Mouse (Mus musculus) intestine, embryonic 15.5 days (tissue): Measurements from ENCODE around the gene Spin2-ps6. TPM values are rescaled to one million over a fixed set of nuclear protein-coding genes. Genes with fewer than 3 reads are reported as not detected.
"Not testable (repeated sequence)": the region's sequence is repeated elsewhere in the genome, so short reads cannot be mapped to it uniquely, and the experiment has no call there.

Experiments
- ATAC-seq: fragments of 200-750 bp; cut with Nextera tagmentation; 2 replicates; pipeline ENCODE4 v1.8.0; 2017; ENCODE audit warnings: moderate TSS enrichment, moderate library complexity
- H3K27ac ChIP-seq: fragments of 300-500 bp; sonication (generic); 2 replicates; pipeline ENCODE4 v1.5.1; 2015; ENCODE audit warnings: mild to moderate bottlenecking, inconsistent platforms
- H3K27me3 ChIP-seq: fragments of 300-500 bp; sonication (generic); replicated peaks from 2 replicates; pipeline ENCODE4 v1.6.1; 2015; ENCODE audit warnings: inconsistent platforms
- H3K36me3 ChIP-seq: fragments of 300-500 bp; sonication (generic); 2 replicates; pipeline ENCODE4 v1.6.1; 2015; ENCODE audit warnings: inconsistent platforms
- H3K4me1 ChIP-seq: fragments of 300-500 bp; sonication (generic); replicated peaks from 2 replicates; pipeline ENCODE4 v1.6.1; 2015; ENCODE audit warnings: inconsistent platforms
- H3K4me2 ChIP-seq: fragments of 300-500 bp; sonication (generic); replicated peaks from 2 replicates; pipeline ENCODE4 v1.6.1; 2015; ENCODE audit warnings: mild to moderate bottlenecking, inconsistent platforms
- H3K4me3 ChIP-seq: fragments of 300-500 bp; sonication (generic); replicated peaks from 2 replicates; pipeline ENCODE4 v1.5.1; 2015; ENCODE audit warnings: inconsistent platforms
- H3K9ac ChIP-seq: fragments of 300-500 bp; sonication (generic); 2 replicates; pipeline ENCODE4 v1.6.1; 2015; ENCODE audit warnings: inconsistent platforms
- H3K9me3 ChIP-seq: fragments of 300-500 bp; sonication (generic); 2 replicates; pipeline ENCODE4 v1.6.1; 2016; ENCODE audit warnings: inconsistent platforms
- WGBS: fragments of 180-500 bp; shearing (Covaris S2); methylation state at CpG from one replicate; pipeline ENCODE4 v1.1.7; 2015; 5-methylcytosine and 5-hydroxymethylcytosine counted together
- polyA plus RNA-seq: library from polyadenylated mRNA; unstranded; fragments of >200 nt; fragmentation: Nextera tagmentation; extraction: Ambion mirVana; gene quantifications from 2 replicates; pipeline ENCODE4 v1.2.1, GENCODE M21; 2015

Spin2-ps6 gene
- polyA plus RNA-seq: not detected in 2 replicates

GRCm38 (mm10) chrX:33234569-33234968 lies at the start of gene Spin2-ps6:
Spin2-ps6 (plus strand) TSS chrX:33234869.
- H3K27ac ChIP-seq, H3K27me3 ChIP-seq, H3K4me1 ChIP-seq, H3K9me3 ChIP-seq, ATAC-seq, H3K4me3 ChIP-seq, H3K36me3 ChIP-seq, H3K9ac ChIP-seq, H3K4me2 ChIP-seq: not testable (repeated sequence)
- 100% methylated on average over 1 of the region's 3 CpGs for WGBS

Other genes starting within 250 kb of the Spin2-ps6 start
- not detected in 2 replicates for gene Btbd35f12, start 78.5 kb downstream of the Spin2-ps6 start, polyA plus RNA-seq